Mouse (Mus musculus): Measurements from ENCODE around the gene Anxa1. TPM values are rescaled to one million over a fixed set of nuclear protein-coding genes. Genes with fewer than 3 reads are reported as not detected.

Gene Anxa1
- 39.5 and 42.4 TPM in 2 replicates for polyA plus RNA-seq (2015; fragmentation: Nextera tagmentation; extraction: Ambion mirVana)

- no peaks in the 10 kb centered on the region for H3K27me3 ChIP-seq
- H3K9ac ChIP-seq = no peak within 1 kb of the TSS
- H3K9me3 ChIP-seq (replicated peaks) = no peaks in the 10 kb centered on the region
- H3K36me3 ChIP-seq = no peaks in the 10 kb centered on the region
- ATAC-seq (replicated peaks; ENCODE audit: low FRiP score) = no peak
- no peaks in the 10 kb centered on the region for H3K4me1 ChIP-seq
- H3K27ac ChIP-seq = peak within 1 kb of the TSS; percentile 49
- 56% methylated on average over 5 of the region's 5 CpGs for WGBS
- peak within 1 kb of the TSS; percentile 22; the same call in 1 of the 2 replicates for H3K4me3 ChIP-seq (replicated peaks)
- H3K4me2 ChIP-seq = peak within 1 kb of the TSS; percentile 32
Observed at GRCm38 (mm10) chr19:20390455-20390994, at the start of gene Anxa1. Gene Anxa1 (minus strand): TSS chr19:20390944.

GRCm38 (mm10) chr19:20437043-20437442 lies 46.3 kb upstream of the Anxa1 start:
- no peak overlapping the region for H3K27ac ChIP-seq
- H3K9me3 ChIP-seq (replicated peaks) = no peaks in the 10 kb centered on the region
- no peak overlapping the region for H3K9ac ChIP-seq
- no peaks in the 10 kb centered on the region for H3K27me3 ChIP-seq
- no peak overlapping the region for H3K4me2 ChIP-seq
- no peak overlapping the region for H3K4me3 ChIP-seq (replicated peaks)
- H3K36me3 ChIP-seq = no peaks in the 10 kb centered on the region
- no peaks in the 10 kb centered on the region for H3K4me1 ChIP-seq
- 50% methylated on average over 5 of the region's 5 CpGs for WGBS
- no peak for ATAC-seq (replicated peaks; ENCODE audit: low FRiP score)

GRCm38 (mm10) chr19:20434541-20434940 lies 43.8 kb upstream of the Anxa1 start:
- WGBS = 13% methylated on average over 3 of the region's 3 CpGs
- H3K4me1 ChIP-seq = no peaks in the 10 kb centered on the region
- no peak overlapping the region for H3K9ac ChIP-seq
- ATAC-seq (replicated peaks; ENCODE audit: low FRiP score) = 0 out of 2 replicates have a peak, but pooled peaks have one; percentile 58
- H3K27me3 ChIP-seq = no peaks in the 10 kb centered on the region
- no peak overlapping the region for H3K27ac ChIP-seq
- no peaks in the 10 kb centered on the region for H3K9me3 ChIP-seq (replicated peaks)
- no peak overlapping the region for H3K4me3 ChIP-seq (replicated peaks)
- no peaks in the 10 kb centered on the region for H3K36me3 ChIP-seq
- no peak overlapping the region for H3K4me2 ChIP-seq

GRCm38 (mm10) chr19:20433966-20434365 lies 43.2 kb upstream of the Anxa1 start:
- H3K27me3 ChIP-seq = no peaks in the 10 kb centered on the region
- WGBS = 82% methylated on average over 5 of the region's 5 CpGs
- H3K36me3 ChIP-seq = no peaks in the 10 kb centered on the region
- H3K9me3 ChIP-seq (replicated peaks) = no peaks in the 10 kb centered on the region
- no peak for ATAC-seq (replicated peaks; ENCODE audit: low FRiP score)
- no peaks in the 10 kb centered on the region for H3K4me1 ChIP-seq
- H3K4me2 ChIP-seq = no peak overlapping the region
- H3K27ac ChIP-seq = no peak overlapping the region
- no peak overlapping the region for H3K9ac ChIP-seq
- no peak overlapping the region for H3K4me3 ChIP-seq (replicated peaks)

- Histone ChIP-seq H3K4me2 (no peak overlapping the region), H3K27ac (no peak overlapping the region), H3K9ac (no peak overlapping the region), H3K4me1 (no peaks in the 10 kb centered on the region), H3K27me3 (no peaks in the 10 kb centered on the region), H3K36me3 (no peaks in the 10 kb centered on the region), H3K9me3 (replicated peaks) (no peaks in the 10 kb centered on the region), H3K4me3 (replicated peaks) (no peak overlapping the region)
- peak; percentile 71; the same call in 1 of the 2 replicates for ATAC-seq (replicated peaks; ENCODE audit: low FRiP score)
- WGBS = 61% methylated on average over 12 of the region's 12 CpGs
Observed at GRCm38 (mm10) chr19:20426443-20427161, 35.9 kb upstream of the Anxa1 start.

- Histone ChIP-seq H3K4me2 (no peak overlapping the region), H3K27ac (no peak overlapping the region), H3K36me3 (no peaks in the 10 kb centered on the region), H3K4me1 (no peaks in the 10 kb centered on the region), H3K4me3 (replicated peaks) (no peak overlapping the region), H3K9ac (no peak overlapping the region), H3K27me3 (no peaks in the 10 kb centered on the region), H3K9me3 (replicated peaks) (no peaks in the 10 kb centered on the region)
- 86% methylated on average over 3 of the region's 3 CpGs for whole genome bisulfite sequencing
- ATAC-seq (replicated peaks; ENCODE audit: low FRiP score) = no peak
Observed at GRCm38 (mm10) chr19:20411276-20411675, 20.5 kb upstream of the Anxa1 start.

GRCm38 (mm10) chr19:20409541-20410528 lies 19.1 kb upstream of the Anxa1 start:
- no peak overlapping the region for H3K9ac ChIP-seq
- no peak overlapping the region for H3K4me3 ChIP-seq (replicated peaks)
- ATAC-seq (replicated peaks; ENCODE audit: low FRiP score) = no peak
- H3K4me2 ChIP-seq = no peak overlapping the region
- no peaks in the 10 kb centered on the region for H3K9me3 ChIP-seq (replicated peaks)
- H3K27ac ChIP-seq = 0 out of 2 replicates have a peak overlapping the region, but pooled peaks have one; percentile 32
- no peaks in the 10 kb centered on the region for H3K36me3 ChIP-seq
- no peaks in the 10 kb centered on the region for H3K27me3 ChIP-seq
- 59% methylated on average over 9 of the region's 9 CpGs for WGBS
- H3K4me1 ChIP-seq = no peaks in the 10 kb centered on the region

GRCm38 (mm10) chr19:20406475-20406874 lies 15.7 kb upstream of the Anxa1 start:
- ATAC-seq (replicated peaks; ENCODE audit: low FRiP score) = peak; percentile 81
- Histone ChIP-seq H3K9ac (no peak overlapping the region), H3K36me3 (no peaks in the 10 kb centered on the region), H3K9me3 (replicated peaks) (no peaks in the 10 kb centered on the region), H3K4me1 (no peaks in the 10 kb centered on the region), H3K27ac (peak overlapping the region; percentile 61), H3K27me3 (no peaks in the 10 kb centered on the region), H3K4me3 (replicated peaks) (no peak overlapping the region), H3K4me2 (no peak overlapping the region)
- 44% methylated on average over 3 of the region's 3 CpGs for WGBS

GRCm38 (mm10) chr19:20405015-20405414 lies 14.3 kb upstream of the Anxa1 start:
- no peak overlapping the region for H3K4me2 ChIP-seq
- no peaks in the 10 kb centered on the region for H3K27me3 ChIP-seq
- no peak overlapping the region for H3K27ac ChIP-seq
- no peaks in the 10 kb centered on the region for H3K36me3 ChIP-seq
- WGBS = 71% methylated on average over 4 of the region's 4 CpGs
- H3K9ac ChIP-seq = no peak overlapping the region
- H3K9me3 ChIP-seq (replicated peaks) = no peaks in the 10 kb centered on the region
- H3K4me1 ChIP-seq = no peaks in the 10 kb centered on the region
- no peak overlapping the region for H3K4me3 ChIP-seq (replicated peaks)
- no peak for ATAC-seq (replicated peaks; ENCODE audit: low FRiP score)

GRCm38 (mm10) chr19:20403740-20404139 lies 13.0 kb upstream of the Anxa1 start:
- no peak overlapping the region for H3K4me2 ChIP-seq
- H3K4me3 ChIP-seq (replicated peaks) = no peak overlapping the region
- H3K36me3 ChIP-seq = no peaks in the 10 kb centered on the region
- 83% methylated on average over 3 of the region's 3 CpGs for WGBS
- H3K27ac ChIP-seq = no peak overlapping the region
- H3K9ac ChIP-seq = no peak overlapping the region
- H3K9me3 ChIP-seq (replicated peaks) = no peaks in the 10 kb centered on the region
- H3K4me1 ChIP-seq = no peaks in the 10 kb centered on the region
- ATAC-seq (replicated peaks; ENCODE audit: low FRiP score) = no peak
- no peaks in the 10 kb centered on the region for H3K27me3 ChIP-seq

GRCm38 (mm10) chr19:20403219-20403618 lies 12.5 kb upstream of the Anxa1 start:
- 96% methylated on average over 1 of the region's 1 CpGs for WGBS
- no peak for ATAC-seq (replicated peaks; ENCODE audit: low FRiP score)

More at GRCm38 (mm10) chr19:20403219-20403618, 12.5 kb upstream of the Anxa1 start:
- Histone ChIP-seq H3K4me3 (replicated peaks) (no peak overlapping the region), H3K36me3 (no peaks in the 10 kb centered on the region), H3K9me3 (replicated peaks) (no peaks in the 10 kb centered on the region), H3K4me2 (no peak overlapping the region), H3K9ac (no peak overlapping the region), H3K27ac (no peak overlapping the region), H3K27me3 (no peaks in the 10 kb centered on the region), H3K4me1 (no peaks in the 10 kb centered on the region)
